Mouse (Mus musculus): ENCODE results near the gene Cacnb4. TPM values are rescaled to one million over a fixed set of nuclear protein-coding genes. Genes with fewer than 3 reads are reported as not detected.

The Cacnb4 gene
- total RNA-seq, 2 experiments from 2014 or later = 0.31 to 0.32 TPM

DNA sequence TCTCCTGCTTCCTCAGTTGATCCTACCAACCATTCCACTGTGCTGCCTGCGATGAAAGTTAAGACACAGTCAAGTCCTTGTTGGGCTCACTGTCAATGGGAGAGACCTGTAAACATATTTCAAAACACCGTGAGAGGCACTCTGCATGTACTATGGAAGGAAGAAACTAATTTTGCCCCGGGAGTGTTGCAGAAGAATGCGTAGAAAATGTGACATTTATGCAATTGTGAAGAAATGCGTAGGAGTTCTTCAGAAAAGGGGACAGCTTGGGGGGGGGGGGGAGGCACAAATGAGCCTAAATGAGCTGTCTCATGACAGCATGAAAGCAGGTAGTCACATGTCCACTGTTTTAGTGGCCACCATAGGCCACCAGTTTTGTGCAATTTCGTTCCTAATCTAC is 25.1 kb downstream of the Cacnb4 start:
- DNase-seq (ENCODE audit: low spot score in 2 of 2) = no peak

DNA sequence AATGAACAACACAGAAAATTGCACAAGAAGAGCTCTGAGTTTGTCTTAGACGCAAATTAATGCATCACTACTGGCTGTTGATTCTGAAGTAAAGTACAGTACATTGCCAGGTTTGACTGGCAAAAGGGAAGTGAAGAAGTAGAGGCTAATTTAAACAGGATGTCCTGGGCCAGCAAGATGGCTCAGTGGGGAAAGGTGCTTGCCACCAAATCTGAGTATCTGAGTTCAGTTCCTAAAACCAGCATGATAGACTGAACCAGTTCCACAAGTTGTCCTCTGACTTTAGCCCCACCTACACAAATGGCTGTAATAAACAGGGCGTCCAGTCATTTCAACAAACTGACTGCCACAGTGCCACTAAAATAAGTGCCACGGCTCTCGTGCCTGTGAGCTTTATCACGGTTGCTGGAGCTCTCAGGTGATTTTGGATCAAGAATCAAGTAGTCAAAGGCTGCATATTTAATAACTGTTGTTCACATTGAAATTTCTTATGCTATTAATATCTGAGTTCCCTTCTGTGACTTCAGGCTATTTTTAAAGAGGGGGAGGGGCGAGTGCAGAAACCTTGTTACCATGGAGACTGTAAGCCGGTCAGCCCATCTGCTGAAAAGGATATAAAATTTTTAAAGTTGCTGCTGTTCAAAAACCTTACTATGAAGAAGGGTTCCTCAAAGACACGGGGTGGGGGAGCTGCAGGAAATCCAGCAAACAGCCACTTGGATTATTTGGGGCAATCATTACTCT is 29.2 kb downstream of the Cacnb4 start:
- DNase-seq (ENCODE audit: low spot score in 2 of 2) = no peak

DNA sequence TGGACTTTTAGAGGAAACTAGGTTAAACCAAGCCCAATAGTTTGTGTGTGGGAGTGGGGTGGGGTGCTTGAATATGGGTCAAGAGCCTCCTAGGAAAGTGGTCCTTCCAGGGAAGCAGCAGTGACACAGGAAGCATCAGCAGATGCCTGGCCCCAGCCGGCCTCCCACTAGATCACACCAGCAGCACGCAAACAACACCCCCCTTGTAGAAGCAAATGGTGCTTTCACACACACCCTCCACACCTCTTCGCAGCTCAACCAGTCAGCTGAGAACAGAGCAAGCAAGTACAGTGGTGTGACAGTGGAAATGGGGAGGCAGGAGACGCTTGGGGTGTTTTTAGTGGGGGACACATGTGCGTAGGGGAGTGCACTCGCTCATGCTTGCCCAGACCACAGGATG is 33.0 kb downstream of the Cacnb4 start:
- no peak for DNase-seq (ENCODE audit: low spot score in 2 of 2)

DNA sequence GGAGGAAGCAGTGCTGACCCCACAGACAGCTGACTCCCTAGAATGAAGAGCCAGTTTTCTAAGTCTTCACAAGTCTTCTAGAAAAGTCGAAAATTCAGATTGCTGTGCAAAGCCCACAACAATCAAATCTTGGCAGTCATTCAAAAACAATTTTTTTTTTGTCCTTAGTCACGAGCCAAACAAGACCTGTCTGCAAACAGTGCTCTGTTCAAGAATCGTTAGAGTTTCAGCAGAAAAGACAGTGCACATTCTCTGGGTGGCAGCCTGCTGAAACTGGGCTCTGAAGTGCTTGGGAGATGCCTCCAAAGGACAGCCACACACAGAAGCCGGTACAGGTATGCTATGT is 37.1 kb downstream of the Cacnb4 start:
- no peak for DNase-seq (ENCODE audit: low spot score in 2 of 2)

DNA sequence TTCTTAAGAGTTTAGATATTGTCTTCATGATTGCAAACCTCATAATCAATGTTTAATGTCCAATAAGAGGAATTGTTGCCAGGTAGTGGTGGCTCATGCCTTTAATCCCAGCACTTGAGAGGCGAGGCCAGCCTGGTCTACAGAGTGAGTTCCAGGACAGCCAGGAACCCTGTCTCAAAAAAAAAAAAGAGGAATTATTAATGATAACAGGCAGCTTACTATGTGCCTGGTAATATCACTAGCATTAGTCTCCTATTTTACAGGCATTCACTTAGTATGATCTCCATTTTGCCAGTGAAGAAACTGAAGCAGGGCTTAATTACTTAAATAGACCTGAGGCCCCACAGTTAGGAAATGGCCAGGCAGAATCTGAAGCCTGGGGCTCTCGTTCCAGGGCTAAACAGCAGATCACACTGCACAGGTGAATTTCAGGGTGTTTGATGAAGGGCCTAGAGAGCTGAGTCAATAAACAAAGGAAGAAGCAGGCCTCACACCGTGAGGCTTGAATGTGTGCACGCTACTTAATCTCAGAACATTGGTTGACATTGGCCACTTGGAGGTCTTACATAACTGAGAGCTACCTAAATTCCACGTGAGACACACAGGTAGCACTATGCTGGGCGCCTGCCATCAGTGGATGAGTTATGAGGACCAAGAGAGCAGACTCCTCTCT is 37.6 kb downstream of the Cacnb4 start:
- DNase-seq (ENCODE audit: low spot score in 2 of 2) = no peak

DNA sequence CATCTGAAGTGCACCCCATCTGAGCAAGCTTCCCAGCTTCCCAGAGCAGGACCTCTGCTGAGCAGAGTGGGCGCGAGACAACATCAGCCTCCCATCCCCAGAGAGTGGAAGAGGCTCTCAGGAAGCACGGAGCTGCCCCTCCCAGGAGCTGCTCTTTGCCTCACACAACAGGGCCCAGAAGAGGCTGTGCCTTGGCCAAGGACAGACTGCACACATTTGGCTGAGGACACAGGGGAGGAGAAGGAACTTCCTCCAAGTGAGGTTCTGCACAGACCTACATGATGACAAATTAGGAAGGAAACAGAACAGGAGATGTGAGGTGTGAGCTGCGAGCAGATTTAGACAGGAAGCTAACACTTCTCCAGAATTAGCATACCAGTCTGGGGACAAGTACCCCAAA is 38.4 kb downstream of the Cacnb4 start:
- DNase-seq (ENCODE audit: low spot score in 2 of 2) = no peak

DNA sequence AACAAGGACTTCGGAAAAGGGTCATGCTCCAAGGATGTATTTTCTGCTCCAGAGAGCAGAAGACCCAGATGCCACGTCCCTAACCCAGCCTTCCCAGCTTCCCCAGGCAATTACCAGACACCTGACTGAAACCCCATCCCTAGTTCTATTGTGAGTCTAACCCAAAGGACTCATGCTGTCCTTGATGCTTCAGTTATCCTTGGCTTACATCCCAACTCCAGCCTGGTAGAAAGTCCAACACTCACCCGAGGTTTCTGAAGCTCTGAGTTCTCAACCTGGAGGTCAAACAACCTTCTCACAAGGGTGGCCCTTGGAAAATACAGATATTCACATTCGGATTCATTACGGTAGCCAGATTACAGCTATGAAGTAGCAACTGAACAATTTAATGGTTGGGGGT is 40.6 kb downstream of the Cacnb4 start:
- no peak for DNase-seq (ENCODE audit: low spot score in 2 of 2)

DNA sequence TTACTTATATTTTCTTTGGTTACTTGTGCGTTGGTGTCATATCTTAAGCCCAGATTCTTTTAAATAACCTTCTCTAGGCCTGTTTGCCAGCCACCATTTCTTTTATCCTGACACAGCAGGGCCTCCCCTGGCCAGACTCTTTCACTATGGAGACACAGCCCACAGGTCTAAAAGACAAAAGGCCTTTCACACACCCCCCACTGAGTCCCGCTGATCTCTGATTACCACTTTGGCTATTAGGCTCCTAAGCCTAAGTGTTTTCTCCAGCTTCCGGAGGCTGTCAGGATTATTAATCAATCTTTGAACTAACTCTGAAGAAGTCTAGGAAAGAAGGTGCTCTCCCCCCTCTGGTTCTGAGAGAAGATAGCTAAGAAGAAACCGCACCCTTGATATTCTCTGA is 41.3 kb downstream of the Cacnb4 start:
- no peak for DNase-seq (ENCODE audit: low spot score in 2 of 2)

DNA sequence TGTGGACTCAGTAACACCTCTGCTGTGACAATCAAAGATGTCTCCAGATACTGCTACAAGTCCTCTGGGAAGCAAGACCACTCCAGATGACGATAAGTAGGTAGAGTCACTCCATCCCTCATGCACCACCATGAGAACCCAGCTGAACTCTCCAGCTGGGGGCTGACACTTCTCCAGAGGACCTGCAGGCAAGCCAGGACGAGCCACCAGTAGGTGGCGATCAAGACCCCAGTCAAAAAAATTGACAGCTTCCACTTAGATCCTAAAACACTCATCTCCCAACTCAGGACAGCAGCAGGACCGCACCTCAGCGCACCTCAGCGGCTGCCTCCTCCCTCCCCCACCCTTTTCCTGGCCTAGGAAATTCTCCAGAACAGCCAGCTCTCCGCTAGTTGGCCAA is 43.8 kb downstream of the Cacnb4 start:
- peak; percentile 35 to 68 for DNase-seq (ENCODE audit: low spot score in 2 of 2)

DNA sequence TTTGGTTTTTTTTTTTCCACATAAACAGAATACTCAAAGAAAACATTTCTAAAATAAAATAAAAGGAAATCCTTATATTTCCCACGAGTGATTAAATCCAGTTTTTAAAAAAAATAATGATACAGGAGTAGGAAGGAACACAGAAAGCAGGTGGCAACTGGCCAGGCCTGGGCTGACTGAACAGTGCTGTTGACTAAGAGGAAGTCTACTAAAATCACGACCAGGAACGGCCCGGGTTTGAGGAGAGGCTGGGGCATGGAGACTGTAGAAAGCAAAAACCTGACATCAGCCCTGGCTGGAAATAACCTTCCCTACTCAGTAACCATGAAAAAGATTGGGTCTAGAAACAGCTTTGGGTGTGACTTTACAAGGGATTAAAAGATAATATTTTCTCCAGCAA is 48.4 kb downstream of the Cacnb4 start:
- peak in 1 of 2 experiments; percentile 35 for DNase-seq (ENCODE audit: low spot score in 2 of 2)

DNA sequence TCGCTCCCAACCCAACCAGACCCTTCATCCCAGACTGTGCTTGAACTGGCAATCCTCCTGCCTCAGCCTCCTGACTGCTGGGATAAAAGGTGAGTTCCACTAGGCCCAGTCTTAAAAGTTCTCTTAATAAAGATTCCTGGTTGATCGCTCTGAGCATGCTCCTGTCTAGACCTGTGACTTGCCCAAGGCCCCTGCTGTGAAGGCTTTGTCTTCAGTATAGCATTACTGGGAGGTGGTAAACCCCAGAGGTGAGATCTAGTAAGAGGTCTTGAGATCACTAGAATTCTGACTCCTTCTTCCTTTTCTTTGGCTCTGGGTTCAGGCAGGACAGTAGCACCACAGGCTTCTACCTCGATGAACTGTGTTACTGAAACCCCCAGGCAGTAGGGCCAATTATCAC is 50.4 kb downstream of the Cacnb4 start:
- DNase-seq (ENCODE audit: low spot score in 2 of 2) = no peak

DNA sequence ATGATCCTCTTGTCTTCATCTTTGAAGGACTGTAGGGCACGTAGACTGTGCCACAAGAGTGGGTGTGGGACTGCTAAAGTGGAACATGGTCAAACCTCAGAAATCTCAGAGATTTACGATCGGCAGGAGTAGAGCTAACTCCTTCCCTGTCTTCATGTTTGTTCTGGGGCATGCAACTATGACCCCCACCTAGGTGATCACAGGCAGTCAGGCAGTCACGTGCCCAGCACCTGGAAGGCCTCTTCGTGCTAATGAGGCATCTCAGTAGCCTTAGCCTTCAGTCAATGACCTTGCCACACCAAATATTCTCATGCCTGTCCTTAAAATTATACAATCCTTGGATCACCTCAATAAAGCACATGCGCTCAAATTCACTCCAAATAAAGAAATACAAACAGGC is 50.9 kb downstream of the Cacnb4 start:
- DNase-seq (ENCODE audit: low spot score in 2 of 2) = no peak

DNA sequence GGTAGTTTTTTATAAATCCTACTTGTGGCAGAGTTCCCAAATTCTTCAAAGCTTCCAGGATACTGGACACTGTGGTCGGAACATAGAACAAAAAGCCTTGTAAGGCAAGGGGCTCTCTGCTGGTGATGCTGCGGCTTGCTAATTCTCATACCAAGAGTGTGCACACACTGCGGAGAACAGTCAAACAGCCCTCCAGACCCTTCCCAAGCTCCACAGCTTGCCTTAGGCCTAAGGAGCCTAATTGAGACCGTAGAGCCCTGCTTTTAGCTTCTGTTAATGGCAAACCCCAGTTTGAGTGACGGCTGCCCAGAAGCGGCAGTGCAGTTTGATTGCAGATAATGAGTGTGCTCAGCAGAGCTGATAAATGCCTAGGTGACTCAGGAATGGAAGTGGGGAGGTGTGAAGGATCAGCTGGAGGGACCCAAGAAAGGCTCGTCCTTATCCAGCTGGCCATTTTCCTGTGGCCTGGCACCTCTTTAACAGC is 52.7 kb downstream of the Cacnb4 start:
- no peak for DNase-seq (ENCODE audit: low spot score in 2 of 2)

DNA sequence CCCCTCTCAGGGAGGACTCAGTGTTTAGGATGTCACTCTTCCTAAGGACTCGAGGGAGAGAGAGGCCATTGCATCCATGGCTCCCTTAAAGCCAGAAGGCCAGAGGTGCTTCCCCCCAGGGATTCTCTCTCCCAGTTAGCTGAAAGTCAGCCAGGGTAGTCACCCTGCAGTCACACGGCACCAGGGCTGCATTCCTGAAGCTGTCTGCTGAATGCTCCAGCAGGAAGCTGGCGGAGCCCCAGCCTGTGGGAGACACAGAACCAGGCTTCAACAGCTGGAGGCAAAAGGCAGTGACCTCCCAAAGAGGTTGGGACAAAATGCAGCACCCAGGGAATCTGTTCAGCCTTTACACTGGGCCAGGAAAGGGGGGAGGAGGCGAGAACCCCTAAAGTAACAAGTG is 53.2 kb downstream of the Cacnb4 start:
- DNase-seq (ENCODE audit: low spot score in 2 of 2) = peak in 1 of 2 experiments; percentile 43

DNA sequence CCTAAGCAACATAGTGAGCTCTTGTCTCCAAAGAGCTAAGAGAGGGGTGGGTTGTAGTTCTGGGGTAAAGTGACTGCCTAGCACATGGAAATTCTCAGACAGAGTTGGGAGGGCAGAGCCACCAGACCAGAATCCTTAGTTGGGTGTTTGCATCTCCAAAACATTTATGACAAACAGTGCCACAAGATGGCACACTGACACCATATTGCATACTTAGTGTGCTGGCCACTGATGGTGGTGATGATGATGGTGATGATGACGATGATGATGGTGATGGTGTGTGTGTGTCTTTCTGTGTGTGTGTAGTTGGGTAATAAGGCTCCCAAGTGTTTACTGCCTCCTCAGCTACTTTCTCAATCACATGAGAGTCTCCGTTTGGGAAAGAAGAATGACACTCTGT is 54.0 kb downstream of the Cacnb4 start:
- no peak for DNase-seq (ENCODE audit: low spot score in 2 of 2)

DNA sequence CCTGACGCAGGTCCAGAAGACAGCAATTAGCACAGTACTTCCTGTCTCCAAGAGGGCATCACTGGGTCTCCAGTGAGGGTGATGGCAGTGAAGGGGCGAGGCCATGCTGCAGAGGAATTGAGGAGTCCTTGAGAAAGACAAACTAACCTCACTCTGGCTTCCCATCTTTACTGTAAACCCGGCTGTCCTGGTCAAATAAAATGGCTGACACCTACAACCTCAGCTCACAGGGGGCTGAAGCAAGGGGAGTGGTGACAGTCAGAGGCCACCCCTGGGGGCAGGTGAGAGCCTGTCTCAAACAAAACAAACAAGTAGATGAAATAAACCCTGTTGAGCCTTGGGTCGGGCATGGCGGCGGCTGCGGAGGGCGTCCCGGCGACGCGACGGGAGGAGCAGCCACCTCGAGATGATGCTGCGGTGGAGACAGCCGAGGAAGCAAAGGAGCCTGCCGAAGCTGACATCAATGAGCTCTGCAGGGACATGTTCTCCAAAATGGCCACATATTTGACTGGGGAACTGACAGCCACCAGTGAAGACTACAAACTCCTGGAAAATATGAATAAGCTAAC is 57.1 kb downstream of the Cacnb4 start:
- no peak for DNase-seq (ENCODE audit: low spot score in 2 of 2)

DNA sequence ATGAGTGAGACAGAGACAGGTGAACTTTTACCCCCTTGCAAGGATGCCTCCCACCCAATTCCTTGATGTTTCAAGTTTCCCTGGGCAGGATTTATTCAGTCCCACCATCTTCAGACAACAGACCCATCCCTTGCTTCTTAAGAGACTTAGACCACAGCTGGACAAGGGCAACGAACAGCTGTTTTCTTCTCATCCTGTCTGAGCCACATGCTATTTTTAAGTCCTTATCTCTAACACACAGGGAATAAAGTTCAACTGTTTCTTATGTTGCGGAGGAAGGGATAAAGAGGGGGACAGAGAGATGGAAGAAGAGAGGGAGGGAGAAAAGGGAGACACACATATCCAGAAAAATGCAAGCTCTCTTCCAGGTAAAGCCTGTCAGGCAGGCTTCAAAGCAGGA is 57.8 kb downstream of the Cacnb4 start:
- no peak for DNase-seq (ENCODE audit: low spot score in 2 of 2)

DNA sequence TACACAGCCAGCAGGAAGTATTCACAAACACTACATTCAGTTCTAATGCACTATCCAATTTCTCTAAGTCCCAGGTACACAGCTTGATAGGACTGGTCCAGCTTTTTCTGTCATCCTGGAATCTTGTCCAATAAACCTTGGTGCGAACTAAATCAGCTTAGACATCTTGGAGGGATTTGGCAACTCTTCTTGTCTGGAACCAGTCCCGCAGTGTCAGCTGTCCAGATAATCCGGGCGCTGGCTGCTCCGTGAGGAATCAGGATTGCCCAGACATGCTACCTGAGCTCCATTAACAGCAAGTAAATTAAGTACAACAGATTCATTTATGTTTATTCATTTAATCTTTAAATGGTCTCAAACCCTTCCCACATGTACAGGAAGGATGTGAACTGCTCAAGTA is 61.2 kb downstream of the Cacnb4 start:
- DNase-seq (ENCODE audit: low spot score in 2 of 2) = no peak

DNA sequence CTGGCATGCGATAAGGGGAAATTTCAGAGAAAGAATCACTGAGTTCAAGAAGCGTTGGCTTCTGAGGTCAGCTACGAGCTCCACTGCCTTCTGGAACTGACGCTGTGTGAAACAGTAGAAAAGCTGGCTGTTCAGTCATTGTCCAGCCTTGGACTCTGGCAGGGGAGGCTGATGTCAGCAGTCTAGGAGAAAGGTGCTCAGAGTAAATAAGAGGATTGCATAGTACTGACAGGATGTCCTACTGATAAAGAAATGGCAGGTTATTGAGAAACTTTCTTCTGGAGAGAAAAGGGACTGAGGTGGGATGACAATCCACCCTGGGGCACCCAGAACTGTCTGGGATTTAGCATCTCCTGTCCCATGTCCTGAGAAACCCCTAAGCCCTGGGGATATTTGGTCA is 62.7 kb downstream of the Cacnb4 start:
- no peak for DNase-seq (ENCODE audit: low spot score in 2 of 2)

DNA sequence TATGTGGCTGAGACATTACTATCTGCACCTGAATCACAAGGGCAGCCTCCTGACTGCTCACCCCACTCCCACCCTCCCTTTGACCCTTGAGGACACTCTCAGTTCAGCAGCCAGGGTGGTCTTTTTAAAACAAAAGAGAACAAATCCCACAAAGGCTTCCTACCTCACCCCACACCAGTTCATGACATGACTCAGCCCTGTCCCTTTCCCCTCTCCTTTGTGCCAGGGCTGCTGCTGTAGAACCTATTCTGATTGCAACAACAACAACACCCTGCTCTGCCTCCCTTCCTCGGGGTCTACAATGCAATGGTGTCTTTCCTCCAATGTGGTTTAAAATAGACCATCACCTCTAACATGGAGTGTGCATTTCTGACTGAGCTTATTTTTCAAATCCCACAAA is 67.1 kb downstream of the Cacnb4 start:
- no peak for DNase-seq (ENCODE audit: low spot score in 2 of 2)

DNA sequence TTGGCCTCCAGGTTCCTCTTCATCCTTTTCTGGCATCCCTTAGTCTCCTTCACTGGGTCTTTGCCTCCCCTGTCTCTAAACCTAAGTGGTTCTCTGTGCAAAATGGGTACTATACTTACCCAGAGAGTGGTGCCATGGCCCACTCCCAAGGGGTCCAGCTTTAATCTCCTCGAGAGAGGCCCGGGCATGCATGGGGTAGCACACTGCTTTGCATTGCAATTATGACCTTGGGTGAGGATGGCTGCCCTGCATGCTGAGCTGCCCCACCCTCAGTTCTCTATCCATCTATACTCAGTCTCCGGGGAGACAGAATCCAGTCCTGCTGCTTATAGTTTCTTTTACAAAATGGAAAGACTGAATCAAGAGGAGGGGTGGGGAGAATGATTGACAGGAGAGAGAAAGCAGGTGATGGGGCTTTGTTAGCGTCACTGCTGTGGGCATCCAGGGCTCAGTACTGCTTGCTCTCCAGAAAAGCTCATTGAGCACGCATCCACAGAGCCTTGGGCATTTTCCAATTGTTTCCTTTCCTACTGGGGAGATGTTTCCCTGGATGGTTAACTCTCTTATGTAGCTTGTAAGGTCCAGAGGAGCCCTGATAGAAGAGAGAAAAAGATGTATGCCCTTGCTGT is 68.7 kb downstream of the Cacnb4 start:
- no peak for DNase-seq (ENCODE audit: low spot score in 2 of 2)

DNA sequence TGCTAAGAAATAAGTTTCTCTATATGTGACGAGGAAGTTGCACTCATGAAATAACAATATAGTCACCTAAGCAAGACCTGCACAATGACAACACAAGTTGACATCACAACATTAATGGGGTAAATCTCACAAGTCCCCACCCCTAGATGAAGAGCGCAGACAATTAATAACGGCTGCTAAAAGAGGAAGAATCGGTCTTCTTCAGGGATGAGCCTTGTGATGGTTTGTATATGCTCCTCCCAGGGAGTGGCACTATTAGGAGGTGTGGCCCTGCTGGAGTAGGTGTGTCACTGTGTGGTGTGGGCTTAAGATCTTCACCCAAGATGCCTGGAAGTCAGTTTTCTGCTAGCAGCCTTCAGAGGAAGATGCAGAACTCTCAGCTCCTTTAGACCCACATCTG is 70.3 kb downstream of the Cacnb4 start:
- DNase-seq (ENCODE audit: low spot score in 2 of 2) = no peak

Data from gastrocnemius, postnatal 4 days (tissue).